Mouse (Mus musculus) midbrain, embryonic 11.5 days (tissue): ENCODE measurements at regions not wholly inside any gene's neighbourhood (a gene's known extent, or its start where the extent isn't known, plus 50 kb on each side); places are given as distances from the start of the nearest gene placed in this dataset.
"Not testable (repeated sequence)": the region's sequence is repeated elsewhere in the genome, so short reads cannot be mapped to it uniquely, and the experiment has no call there.

ENCODE experiments used
- ATAC-seq: fragments of 200-750 bp; cut with Nextera tagmentation; 2 replicates; pipeline ENCODE4 v1.8.0; 2017; ENCODE audit warnings: moderate TSS enrichment, moderate library complexity; ENCODE audit not compliant: low FRiP score
- DNase-seq: peaks from one replicate; pipeline ENCODE4 v3.0.0; 2015; ENCODE audit warnings: low spot score; ENCODE audit errors: missing footprints
- H3K27ac ChIP-seq: fragments of 300-500 bp; sonication (generic); 2 replicates; pipeline ENCODE4 v1.5.1; 2014; ENCODE audit warnings: low read depth, low read length
- H3K27me3 ChIP-seq: fragments of 300-500 bp; sonication (generic); 2 replicates; pipeline ENCODE4 v1.6.1; 2014; ENCODE audit warnings: mild to moderate bottlenecking, low read length, moderate library complexity, mixed read lengths; ENCODE audit not compliant: control insufficient read depth, insufficient read depth
- H3K36me3 ChIP-seq: fragments of 300-500 bp; sonication (generic); 2 replicates; pipeline ENCODE4 v1.6.1; 2014; ENCODE audit warnings: mild to moderate bottlenecking, low read length, moderate library complexity, mixed read lengths; ENCODE audit not compliant: control insufficient read depth, insufficient read depth
- H3K4me1 ChIP-seq: fragments of 300-500 bp; sonication (generic); 2 replicates; pipeline ENCODE4 v1.6.1; 2014; ENCODE audit warnings: low read length; ENCODE audit not compliant: control insufficient read depth, insufficient read depth
- H3K4me2 ChIP-seq: fragments of 300-500 bp; sonication (generic); 2 replicates; pipeline ENCODE4 v1.6.1; 2014; ENCODE audit warnings: mild to moderate bottlenecking, moderate library complexity
- H3K4me3 ChIP-seq: fragments of 300-500 bp; sonication (generic); 2 replicates; pipeline ENCODE4 v1.5.1; 2014; ENCODE audit warnings: low read depth, low read length
- H3K9ac ChIP-seq: fragments of 300-500 bp; sonication (generic); 2 replicates; pipeline ENCODE4 v1.6.1; 2014; ENCODE audit warnings: low read length
- H3K9me3 ChIP-seq: fragments of 300-500 bp; sonication (generic); 2 replicates; pipeline ENCODE4 v1.6.1; 2016; ENCODE audit warnings: low read length; ENCODE audit not compliant: control insufficient read depth
- WGBS: fragments of 180-500 bp; shearing (Covaris S2); extraction: QIAGEN DNeasy Blood & Tissue Kit; methylation state at CpG from one replicate; pipeline ENCODE4 v1.1.7; 2014; 5-methylcytosine and 5-hydroxymethylcytosine counted together

DNA sequence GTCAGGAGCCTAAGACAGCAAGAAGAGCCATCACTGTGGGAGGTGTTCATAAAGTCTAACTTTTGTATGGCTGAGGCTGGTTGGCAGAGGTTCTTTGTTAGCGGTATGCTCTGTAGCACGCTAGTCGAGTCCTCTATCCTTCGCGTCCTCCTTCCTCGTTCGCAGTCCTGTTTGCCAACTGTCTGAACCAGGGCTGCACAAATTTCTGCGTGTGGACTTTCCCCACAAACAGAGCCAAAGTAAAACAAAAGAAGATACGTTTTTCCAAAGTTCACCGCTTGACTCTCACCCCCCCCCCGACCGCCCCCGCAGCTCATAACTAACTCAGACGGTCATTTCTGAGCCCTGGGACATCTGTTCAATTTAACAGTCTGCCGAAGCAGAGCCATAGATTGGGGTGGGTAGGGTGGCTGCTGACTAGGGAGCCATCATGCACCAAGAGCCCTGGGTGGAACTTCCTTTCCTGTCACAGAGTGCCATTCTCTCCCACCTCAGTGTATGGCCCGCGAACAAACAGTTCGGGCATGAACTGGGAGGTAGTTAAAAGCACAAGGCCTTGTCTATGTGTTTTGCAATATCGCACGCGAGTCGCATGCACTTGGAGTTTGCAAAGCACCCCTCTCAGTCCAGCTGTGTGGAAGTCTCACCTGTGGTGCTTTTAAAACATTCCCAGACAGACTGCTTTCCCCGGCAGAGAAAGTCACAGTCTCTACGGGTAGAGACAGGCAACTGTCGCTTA lies 63.0 kb upstream of the Map3k1 start:
- no peaks in the 10 kb centered on the region for H3K36me3 ChIP-seq
- ATAC-seq (no peak), DNase-seq (no peak)
- H3K4me3 ChIP-seq, result no peak overlapping the region
- no peak overlapping the region for H3K4me2 ChIP-seq
- H3K27ac ChIP-seq, result no peak overlapping the region
- H3K27me3 ChIP-seq, result no peaks in the 10 kb centered on the region
- 94% methylated on average over 25 of the region's 25 CpGs for WGBS
- H3K4me1 ChIP-seq, result no peaks in the 10 kb centered on the region
- peaks cover 3% of the 10 kb centered on the region; the same call in 1 of the 2 replicates for H3K9me3 ChIP-seq
- no peak overlapping the region for H3K9ac ChIP-seq

DNA sequence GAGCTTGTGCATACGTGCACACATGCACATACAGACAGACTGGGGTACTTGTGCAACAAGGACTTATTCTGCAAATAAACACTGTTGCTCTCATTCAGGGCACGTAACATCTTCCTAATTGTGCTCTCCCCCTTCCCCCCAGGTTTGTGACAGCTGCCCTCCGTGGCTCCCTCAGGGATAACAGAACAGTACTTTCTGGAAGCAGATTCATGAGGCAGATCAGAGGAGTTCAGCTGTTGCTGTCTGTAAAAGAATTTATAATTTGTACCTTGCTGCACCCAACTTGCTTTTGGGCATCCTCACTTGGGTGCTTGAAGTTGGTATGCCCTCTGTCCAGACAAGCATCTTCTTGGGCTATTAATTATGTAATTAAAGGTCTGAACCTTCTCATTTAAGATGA lies 65.5 kb upstream of the Map3k1 start:
- Histone ChIP-seq H3K9ac (no peak overlapping the region), H3K4me3 (no peak overlapping the region), H3K4me1 (no peaks in the 10 kb centered on the region), H3K27ac (no peak overlapping the region), H3K27me3 (no peaks in the 10 kb centered on the region), H3K36me3 (no peaks in the 10 kb centered on the region), H3K9me3 (peaks cover 3% of the 10 kb centered on the region; the same call in 1 of the 2 replicates), H3K4me2 (no peak overlapping the region)
- ATAC-seq (no peak), DNase-seq (no peak)
- WGBS, result 84% methylated on average over 3 of the region's 3 CpGs

GRCm38 (mm10) chr13:111876404-111876803 lies 67.6 kb upstream of the Map3k1 start:
- ATAC-seq, result no peak
- Histone ChIP-seq H3K4me3 (no peak overlapping the region), H3K27ac (no peak overlapping the region), H3K4me2 (no peak overlapping the region), H3K4me1 (no peaks in the 10 kb centered on the region), H3K27me3 (no peaks in the 10 kb centered on the region), H3K36me3 (no peaks in the 10 kb centered on the region), H3K9ac (no peak overlapping the region), H3K9me3 (peaks cover 3% of the 10 kb centered on the region; the same call in 1 of the 2 replicates)
- 82% methylated on average over 3 of the region's 3 CpGs for WGBS
- DNase-seq, result no peak

DNA sequence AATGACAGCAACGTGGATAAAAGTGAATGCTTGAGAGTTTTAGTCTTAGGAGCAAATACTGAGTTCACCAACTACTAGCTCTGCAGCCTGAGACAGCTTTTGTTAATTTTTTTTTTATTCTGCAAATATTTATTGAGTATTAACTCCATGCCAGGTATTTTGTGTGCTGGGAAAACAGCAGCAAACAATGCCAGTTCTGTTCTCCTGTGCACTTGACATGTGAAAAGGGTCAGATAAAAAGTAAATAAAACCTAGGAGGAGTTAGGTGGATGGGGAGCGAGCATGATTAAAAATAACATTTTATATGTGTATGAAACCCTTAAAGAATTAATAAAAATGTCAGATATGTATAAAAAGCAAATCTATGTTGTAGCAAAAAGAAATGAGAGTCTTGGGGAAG lies 68.1 kb upstream of the Map3k1 start:
- H3K4me3 ChIP-seq, result no peak overlapping the region
- 75% methylated on average over 2 of the region's 2 CpGs for WGBS
- ATAC-seq, result no peak
- no peak overlapping the region for H3K27ac ChIP-seq
- no peak for DNase-seq
- H3K4me2 ChIP-seq, result no peak overlapping the region
- peaks cover 3% of the 10 kb centered on the region; the same call in 1 of the 2 replicates for H3K9me3 ChIP-seq
- no peaks in the 10 kb centered on the region for H3K36me3 ChIP-seq
- H3K9ac ChIP-seq, result no peak overlapping the region
- H3K4me1 ChIP-seq, result no peaks in the 10 kb centered on the region
- no peaks in the 10 kb centered on the region for H3K27me3 ChIP-seq

DNA sequence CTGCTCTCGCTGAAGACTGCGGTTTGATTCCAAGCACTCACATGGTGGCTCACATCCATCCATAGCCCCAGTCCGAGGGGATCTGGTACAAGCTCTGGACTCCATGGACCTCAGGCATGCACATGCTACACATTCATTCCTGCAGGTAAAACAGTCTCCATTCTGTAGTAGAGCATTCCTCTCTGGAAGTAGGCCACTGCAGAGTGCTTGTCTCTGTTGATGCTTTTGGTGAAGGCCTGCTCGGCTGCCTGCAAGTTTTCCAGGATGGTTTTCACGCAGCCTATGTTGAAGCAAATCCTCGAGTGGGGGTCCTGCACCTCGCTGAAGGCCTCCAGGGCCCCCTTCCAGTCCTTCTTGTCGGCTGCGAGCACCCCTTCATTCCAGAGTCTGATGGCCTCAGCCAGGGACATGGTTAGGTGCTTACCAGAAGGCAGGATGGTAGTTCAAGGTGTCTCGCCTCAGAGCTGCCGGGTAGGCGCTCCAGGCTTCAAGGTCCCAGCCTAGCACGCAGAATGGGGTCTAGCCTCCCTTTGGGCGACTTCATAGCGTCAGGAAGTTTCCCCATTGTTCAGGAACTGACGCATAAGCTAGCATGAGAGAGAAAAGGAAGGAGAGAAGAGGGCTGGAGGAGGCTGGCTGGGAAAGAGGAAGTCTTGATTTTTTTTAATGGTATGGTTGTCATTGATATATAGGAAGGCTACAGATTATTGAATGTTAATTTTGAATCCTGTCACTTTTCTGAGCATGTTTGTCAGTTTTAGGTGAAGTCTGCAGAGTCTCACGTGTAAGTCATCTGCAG lies 75.2 kb upstream of the Map3k1 start:
- not testable (repeated sequence) for ATAC-seq
- WGBS, result 87% methylated on average over 17 of the region's 17 CpGs

DNA sequence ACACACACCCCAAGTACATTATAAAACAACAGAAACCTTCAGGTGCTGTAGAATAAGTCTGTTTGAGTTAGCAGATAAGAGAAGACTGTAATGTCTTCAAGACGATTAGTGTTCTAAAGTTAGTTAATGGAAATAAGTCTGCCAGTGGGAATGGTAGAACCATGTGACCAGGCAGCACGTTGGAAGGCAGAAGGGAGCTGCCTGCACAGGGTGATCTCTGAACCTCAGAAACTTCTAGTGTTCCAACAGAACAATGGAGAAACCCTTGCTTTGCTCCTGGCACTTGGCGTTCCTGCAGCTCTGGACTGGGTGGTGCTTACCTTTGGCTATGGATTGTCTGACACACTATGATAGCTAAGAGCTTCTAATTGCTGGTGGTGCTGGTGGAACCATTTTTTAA lies 82.0 kb upstream of the Map3k1 start:
- ATAC-seq (no peak), DNase-seq (no peak)
- Histone ChIP-seq H3K4me1 (no peaks in the 10 kb centered on the region), H3K36me3 (no peaks in the 10 kb centered on the region), H3K4me3 (no peak overlapping the region), H3K27ac (no peak overlapping the region), H3K9me3 (no peaks in the 10 kb centered on the region), H3K9ac (no peak overlapping the region), H3K27me3 (no peaks in the 10 kb centered on the region), H3K4me2 (no peak overlapping the region)
- 80% methylated on average over 3 of the region's 3 CpGs for WGBS

More for the DNA sequence above, 75.2 kb upstream of the Map3k1 start:
- not testable (repeated sequence) for H3K27ac ChIP-seq, H3K27me3 ChIP-seq, H3K4me1 ChIP-seq, H3K4me3 ChIP-seq, H3K9me3 ChIP-seq, H3K36me3 ChIP-seq, H3K9ac ChIP-seq, DNase-seq, H3K4me2 ChIP-seq

DNA sequence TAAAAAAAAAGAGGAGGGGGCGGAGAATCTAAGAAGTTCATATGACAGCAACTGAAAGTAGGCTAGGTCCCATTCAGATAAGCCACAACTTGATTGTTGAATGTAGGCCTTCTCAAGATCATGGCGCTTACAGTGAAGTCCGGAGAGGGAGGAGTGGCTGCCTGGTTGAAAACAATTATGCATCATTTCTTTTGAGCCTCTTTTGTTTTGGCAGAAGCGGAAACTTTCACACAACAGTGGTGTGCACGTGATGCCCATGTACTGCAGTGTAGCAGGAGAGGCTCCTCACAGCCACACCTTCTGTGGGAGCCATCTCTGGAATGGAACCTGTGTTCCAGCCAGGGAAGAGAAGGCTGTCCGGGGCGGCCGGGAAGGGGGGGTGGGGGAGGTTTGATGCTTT lies 83.3 kb upstream of the Map3k1 start:
- Histone ChIP-seq H3K4me1 (peaks cover 3% of the 10 kb centered on the region; the same call in 1 of the 2 replicates), H3K4me3 (no peak overlapping the region), H3K36me3 (no peaks in the 10 kb centered on the region), H3K9ac (no peak overlapping the region), H3K4me2 (no peak overlapping the region), H3K9me3 (no peaks in the 10 kb centered on the region), H3K27ac (no peak overlapping the region), H3K27me3 (no peaks in the 10 kb centered on the region)
- DNase-seq (no peak), ATAC-seq (no peak)
- 89% methylated on average over 8 of the region's 8 CpGs for WGBS

DNA sequence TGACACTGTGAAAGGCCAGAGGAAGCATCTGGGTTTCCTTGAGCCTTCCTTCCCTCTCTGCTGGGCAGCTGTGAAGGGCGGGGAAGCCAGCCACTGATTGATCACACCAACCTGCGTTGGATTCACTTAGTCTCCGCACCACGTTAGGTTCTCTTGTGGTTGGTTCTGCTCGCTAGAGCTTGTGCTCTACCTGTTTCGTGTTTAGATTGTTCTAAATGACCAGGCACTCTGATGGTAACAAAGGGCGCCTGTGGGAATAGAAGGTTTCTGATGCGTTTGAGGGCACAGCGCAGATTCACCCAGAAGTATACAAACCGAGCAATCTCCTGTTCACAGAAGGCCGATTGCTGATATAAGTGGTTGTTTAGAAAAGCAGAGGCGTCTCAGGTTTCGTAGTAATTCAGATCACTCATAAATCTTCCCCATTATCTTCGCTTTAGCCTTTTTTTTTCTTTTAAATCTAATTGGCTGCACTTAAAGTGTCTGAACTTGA lies 84.5 kb upstream of the Map3k1 start:
- Histone ChIP-seq H3K4me1 (peaks cover 3% of the 10 kb centered on the region; the same call in 1 of the 2 replicates), H3K36me3 (no peaks in the 10 kb centered on the region), H3K9me3 (no peaks in the 10 kb centered on the region), H3K4me3 (no peak overlapping the region), H3K9ac (no peak overlapping the region), H3K27ac (no peak overlapping the region), H3K27me3 (no peaks in the 10 kb centered on the region), H3K4me2 (no peak overlapping the region)
- no peak for ATAC-seq
- no peak for DNase-seq
- 65% methylated on average over 14 of the region's 14 CpGs for WGBS
